Mouse (Mus musculus): ENCODE measurements around the gene Atg9b. TPM values are rescaled to one million over a fixed set of nuclear protein-coding genes. Genes with fewer than 3 reads are reported as not detected.

The Atg9b gene
- total and polyA plus RNA-seq, 2 experiments, result 0.09 to 0.35 TPM

- TF ChIP-seq POLR2A (IDR thresholded peaks at IDR 0.05; ENCODE audit: extremely low read depth, insufficient read depth, low read length), result no peak
- peak; percentile 61 for TF ChIP-seq CTCF (IDR thresholded peaks at IDR 0.05; ENCODE audit: low read depth, low read length)
- no peaks in the 10 kb centered on the region for H3K27me3 ChIP-seq (ENCODE audit: control insufficient read depth, insufficient read depth, low read length)
- no peaks in the 10 kb centered on the region for H3K79me2 ChIP-seq (ENCODE audit: control insufficient read depth, insufficient read depth, low read length)
- DNase-seq (ENCODE audit: extremely low read depth, low read depth, low spot score), result peak; percentile 88
- WGBS, result 4% methylated on average over 34 of the region's 34 CpGs
- no peaks in the 10 kb centered on the region for H3K36me3 ChIP-seq (ENCODE audit: control insufficient read depth, insufficient read depth, low read length)
- peak overlapping the region; percentile 43 for H3K27ac ChIP-seq (replicated peaks; ENCODE audit: insufficient read depth, low read depth, low read length)
- peak overlapping the region; percentile 52 for H3K4me3 ChIP-seq (ENCODE audit: insufficient read depth, low read depth, low read length)
- H3K4me1 ChIP-seq (ENCODE audit: control insufficient read depth, insufficient read depth, low read length), result peaks cover 5% of the 10 kb centered on the region; the same call in 1 of the 2 replicates
- peak overlapping the region; percentile 56 for H3K9ac ChIP-seq (ENCODE audit: low read depth, low read length)
These were observed 8.7 kb downstream of the Atg9b start for GRCm38 (mm10) chr5:24383026-24383859.

GRCm38 (mm10) chr5:24381988-24382387 is 10.0 kb downstream of the Atg9b start:
- WGBS, result 54% methylated on average over 2 of the region's 2 CpGs
- no peak overlapping the region for H3K4me3 ChIP-seq (ENCODE audit: insufficient read depth, low read depth, low read length)
- no peaks in the 10 kb centered on the region for H3K27me3 ChIP-seq (ENCODE audit: control insufficient read depth, insufficient read depth, low read length)

GRCm38 (mm10) chr5:24381486-24381885 is 10.5 kb downstream of the Atg9b start:
- Histone ChIP-seq H3K79me2 (ENCODE audit: control insufficient read depth, insufficient read depth, low read length) (no peaks in the 10 kb centered on the region), H3K36me3 (ENCODE audit: control insufficient read depth, insufficient read depth, low read length) (no peaks in the 10 kb centered on the region), H3K27me3 (ENCODE audit: control insufficient read depth, insufficient read depth, low read length) (no peaks in the 10 kb centered on the region), H3K27ac (replicated peaks; ENCODE audit: insufficient read depth, low read depth, low read length) (no peak overlapping the region), H3K9ac (ENCODE audit: low read depth, low read length) (no peak overlapping the region), H3K4me3 (ENCODE audit: insufficient read depth, low read depth, low read length) (no peak overlapping the region), H3K4me1 (ENCODE audit: control insufficient read depth, insufficient read depth, low read length) (no peaks in the 10 kb centered on the region; the same call in 1 of the 2 replicates)
- DNase-seq (ENCODE audit: extremely low read depth, low read depth, low spot score), result no peak
- 88% methylated on average over 6 of the region's 6 CpGs for WGBS
- TF ChIP-seq CTCF (IDR thresholded peaks at IDR 0.05; ENCODE audit: low read depth, low read length) (no peak), POLR2A (IDR thresholded peaks at IDR 0.05; ENCODE audit: extremely low read depth, insufficient read depth, low read length) (no peak)

More at GRCm38 (mm10) chr5:24381988-24382387, 10.0 kb downstream of the Atg9b start:
- Histone ChIP-seq H3K4me1 (ENCODE audit: control insufficient read depth, insufficient read depth, low read length) (no peaks in the 10 kb centered on the region; the same call in 1 of the 2 replicates), H3K27ac (replicated peaks; ENCODE audit: insufficient read depth, low read depth, low read length) (no peak overlapping the region), H3K36me3 (ENCODE audit: control insufficient read depth, insufficient read depth, low read length) (no peaks in the 10 kb centered on the region), H3K79me2 (ENCODE audit: control insufficient read depth, insufficient read depth, low read length) (no peaks in the 10 kb centered on the region), H3K9ac (ENCODE audit: low read depth, low read length) (no peak overlapping the region)
- no peak for DNase-seq (ENCODE audit: extremely low read depth, low read depth, low spot score)
- TF ChIP-seq POLR2A (IDR thresholded peaks at IDR 0.05; ENCODE audit: extremely low read depth, insufficient read depth, low read length), result no peak
- TF ChIP-seq CTCF (IDR thresholded peaks at IDR 0.05; ENCODE audit: low read depth, low read length), result no peak

GRCm38 (mm10) chr5:24380499-24380898 is 11.4 kb downstream of the Atg9b start:
- H3K36me3 ChIP-seq (ENCODE audit: control insufficient read depth, insufficient read depth, low read length), result no peaks in the 10 kb centered on the region
- WGBS, result 89% methylated on average over 4 of the region's 4 CpGs
- no peak overlapping the region for H3K9ac ChIP-seq (ENCODE audit: low read depth, low read length)
- no peak overlapping the region for H3K4me3 ChIP-seq (ENCODE audit: insufficient read depth, low read depth, low read length)
- H3K79me2 ChIP-seq (ENCODE audit: control insufficient read depth, insufficient read depth, low read length), result no peaks in the 10 kb centered on the region
- no peaks in the 10 kb centered on the region; the same call in 1 of the 2 replicates for H3K4me1 ChIP-seq (ENCODE audit: control insufficient read depth, insufficient read depth, low read length)
- H3K27ac ChIP-seq (replicated peaks; ENCODE audit: insufficient read depth, low read depth, low read length), result no peak overlapping the region
- no peak for TF ChIP-seq CTCF (IDR thresholded peaks at IDR 0.05; ENCODE audit: low read depth, low read length)
- no peak for TF ChIP-seq POLR2A (IDR thresholded peaks at IDR 0.05; ENCODE audit: extremely low read depth, insufficient read depth, low read length)
- H3K27me3 ChIP-seq (ENCODE audit: control insufficient read depth, insufficient read depth, low read length), result no peaks in the 10 kb centered on the region
- no peak for DNase-seq (ENCODE audit: extremely low read depth, low read depth, low spot score)

- Histone ChIP-seq H3K79me2 (ENCODE audit: control insufficient read depth, insufficient read depth, low read length) (no peaks in the 10 kb centered on the region), H3K9ac (ENCODE audit: low read depth, low read length) (no peak overlapping the region), H3K4me3 (ENCODE audit: insufficient read depth, low read depth, low read length) (no peak overlapping the region), H3K36me3 (ENCODE audit: control insufficient read depth, insufficient read depth, low read length) (no peaks in the 10 kb centered on the region), H3K27ac (replicated peaks; ENCODE audit: insufficient read depth, low read depth, low read length) (no peak overlapping the region), H3K27me3 (ENCODE audit: control insufficient read depth, insufficient read depth, low read length) (no peaks in the 10 kb centered on the region), H3K4me1 (ENCODE audit: control insufficient read depth, insufficient read depth, low read length) (no peaks in the 10 kb centered on the region; the same call in 1 of the 2 replicates)
- no peak for DNase-seq (ENCODE audit: extremely low read depth, low read depth, low spot score)
- TF ChIP-seq CTCF (IDR thresholded peaks at IDR 0.05; ENCODE audit: low read depth, low read length) (no peak), POLR2A (IDR thresholded peaks at IDR 0.05; ENCODE audit: extremely low read depth, insufficient read depth, low read length) (no peak)
- WGBS, result 82% methylated on average over 4 of the region's 4 CpGs
These were observed 12.4 kb downstream of the Atg9b start for GRCm38 (mm10) chr5:24379501-24379900.

- H3K27me3 ChIP-seq (ENCODE audit: control insufficient read depth, insufficient read depth, low read length), result no peaks in the 10 kb centered on the region
- 84% methylated on average over 2 of the region's 2 CpGs for WGBS
These were observed 13.2 kb downstream of the Atg9b start for GRCm38 (mm10) chr5:24378700-24379099.

More at GRCm38 (mm10) chr5:24378700-24379099, 13.2 kb downstream of the Atg9b start:
- H3K4me3 ChIP-seq (ENCODE audit: insufficient read depth, low read depth, low read length), result no peak overlapping the region
- no peaks in the 10 kb centered on the region for H3K79me2 ChIP-seq (ENCODE audit: control insufficient read depth, insufficient read depth, low read length)
- H3K9ac ChIP-seq (ENCODE audit: low read depth, low read length), result no peak overlapping the region
- DNase-seq (ENCODE audit: extremely low read depth, low read depth, low spot score), result no peak
- no peak overlapping the region for H3K27ac ChIP-seq (replicated peaks; ENCODE audit: insufficient read depth, low read depth, low read length)
- H3K36me3 ChIP-seq (ENCODE audit: control insufficient read depth, insufficient read depth, low read length), result no peaks in the 10 kb centered on the region
- TF ChIP-seq CTCF (IDR thresholded peaks at IDR 0.05; ENCODE audit: low read depth, low read length) (no peak), POLR2A (IDR thresholded peaks at IDR 0.05; ENCODE audit: extremely low read depth, insufficient read depth, low read length) (no peak)
- no peaks in the 10 kb centered on the region; the same call in 1 of the 2 replicates for H3K4me1 ChIP-seq (ENCODE audit: control insufficient read depth, insufficient read depth, low read length)
